ENCODE assay signal across 16 mouse cellular contexts in genomic region chr11:115463397-115463796, GRCm38 (mm10). TPM values are rescaled to one million over a fixed set of nuclear protein-coding genes. Genes with fewer than 3 reads are reported as not detected.
DNase-seq lines count a peak whose midpoint lies in the region; ATAC-seq and TF ChIP-seq lines count a peak whose summit lies in the region.
"Had no signal": no experiment of that assay in that cellular context is flagged by ENCODE, and none has a peak within 500 bp of the region (broad histone marks: within the 10 kb centered on the region; RNA-seq: fewer than 3 reads in every experiment).

No protein-coding gene starts in this region.

- 42% methylated on average over 11 of the region's 11 CpGs for WGBS in heart, embryonic 16.5 days
- WGBS in cerebellum, adult 2 months, result 81% methylated on average over 11 of the region's 11 CpGs

- H3K9ac ChIP-seq in heart, embryonic 16.5 days (ENCODE audit: low read length), result no peak overlapping the region
- H3K9ac ChIP-seq: embryonic facial prominence, embryonic 12.5 days; forebrain, embryonic 15.5 days had no signal

- no peaks in the 10 kb centered on the region for H3K27me3 ChIP-seq in heart, embryonic 16.5 days (ENCODE audit: control insufficient read depth, insufficient read depth, low read length)
- no peaks in the 10 kb centered on the region for H3K27me3 ChIP-seq in cerebellum, adult 2 months (ENCODE audit: control insufficient read depth, insufficient read depth, low read length)
- H3K27me3 ChIP-seq: embryonic facial prominence, embryonic 12.5 days; forebrain, embryonic 15.5 days had no signal

- H3K4me2 ChIP-seq in heart, embryonic 16.5 days (ENCODE audit: low read depth, low read length), result peak overlapping the region; percentile 16; the same call in 1 of the 2 replicates
- H3K4me2 ChIP-seq: embryonic facial prominence, embryonic 12.5 days; forebrain, embryonic 15.5 days had no signal

- H3K4me3 ChIP-seq in heart, embryonic 16.5 days (ENCODE audit: low read length), result peak overlapping the region; percentile 28
- H3K4me3 ChIP-seq in cerebellum, adult 2 months (replicated peaks; ENCODE audit: insufficient read depth, low read depth, low read length), result no peak overlapping the region
- H3K4me3 ChIP-seq: embryonic facial prominence, embryonic 12.5 days; forebrain, embryonic 15.5 days had no signal

- no peaks in the 10 kb centered on the region for H3K9me3 ChIP-seq in heart, embryonic 16.5 days (replicated peaks; ENCODE audit: control insufficient read depth, low read length)
- H3K9me3 ChIP-seq: embryonic facial prominence, embryonic 12.5 days; forebrain, embryonic 15.5 days had no signal

- DNase-seq in heart, adult 8-10 months (ENCODE audit: low spot score), result no peak
- DNase-seq in kidney, postnatal 14 days, result peak; percentile 55
- DNase-seq in thymus, postnatal 14 days, result peak; percentile 77
- DNase-seq in cerebellum, adult 2 months, result no peak
- DNase-seq in lung, postnatal 36 days, result no peak
- DNase-seq in embryo, embryonic 9.5 days (ENCODE audit: extremely low spot score), result no peak
- DNase-seq: cerebellum, adult 11-12 months; heart, adult 11 months; lung, adult 18-20 months had no signal

- peaks cover 3% of the 10 kb centered on the region; the same call in 1 of the 2 replicates for H3K4me1 ChIP-seq in heart, embryonic 16.5 days (ENCODE audit: control insufficient read depth, insufficient read depth, low read length)
- peaks cover 9% of the 10 kb centered on the region; the same call in 1 of the 2 replicates for H3K4me1 ChIP-seq in cerebellum, adult 2 months (ENCODE audit: control insufficient read depth, insufficient read depth, low read length)
- H3K4me1 ChIP-seq: forebrain, embryonic 15.5 days had no signal

- H3K36me3 ChIP-seq in heart, embryonic 16.5 days (ENCODE audit: control insufficient read depth, insufficient read depth), result no peaks in the 10 kb centered on the region
- H3K36me3 ChIP-seq: embryonic facial prominence, embryonic 12.5 days; forebrain, embryonic 15.5 days had no signal

- no peak for TF ChIP-seq CTCF in cerebellum, adult 2 months (IDR thresholded peaks at IDR 0.05; ENCODE audit: borderline replicate concordance, insufficient read depth, low read depth, low read length)

- H3K27ac ChIP-seq in heart, embryonic 16.5 days (ENCODE audit: low read length), result peak overlapping the region; percentile 65; the same call in 1 of the 2 replicates
- no peak overlapping the region for H3K27ac ChIP-seq in cerebellum, adult 2 months (ENCODE audit: insufficient read depth, low read length)
- H3K27ac ChIP-seq: embryonic facial prominence, embryonic 12.5 days; forebrain, embryonic 15.5 days had no signal

- no peak for TF ChIP-seq POLR2A in cerebellum, adult 2 months (IDR thresholded peaks at IDR 0.05; ENCODE audit: borderline replicate concordance, insufficient read depth, low read length)

- 0 out of 2 replicates have a peak, but pooled peaks have one; percentile 12 for ATAC-seq in heart, embryonic 16.5 days (replicated peaks; ENCODE audit: extremely low read depth, insufficient read depth, low FRiP score)
- ATAC-seq in inflammation-experienced regulatory T-cells, adult 6 months, result peak; percentile 77
- ATAC-seq: forebrain, embryonic 15.5 days; hindbrain, embryonic 16.5 days had no signal

RNA-seq across cellular contexts. Expression of gene Slc16a5, which starts 1.1 kb away (rescaled TPM):
- polyA plus RNA-seq in heart, embryonic 16.5 days (2015; fragmentation: Nextera tagmentation; extraction: Ambion mirVana), result 4.1 and 12.9 TPM in 2 replicates
- total RNA-seq in heart, adult 8-10 months (2022), result not detected
- polyA plus RNA-seq in inflammation-experienced regulatory T-cells, adult 6 months (2017; shearing (Covaris generic)), result 1 to 10 TPM; 1.1 to 3.5 (median 2.8) TPM
- 0.08 and 0.25 TPM in 2 replicates for polyA plus RNA-seq in cerebellum, adult 2 months (2012; rRNA removed)
- total RNA-seq: left cerebral cortex, adult 8-10 months; midbrain, postnatal 0 days had no signal
- polyA plus RNA-seq: forebrain, embryonic 15.5 days had no signal

RNA-seq across cellular contexts. Expression of gene Armc7, which starts 12.1 kb away (rescaled TPM):
- polyA plus RNA-seq in heart, embryonic 16.5 days (2015; fragmentation: Nextera tagmentation; extraction: Ambion mirVana), result 5.4 and 6.2 TPM in 2 replicates
- total RNA-seq in heart, adult 8-10 months (2022), result 1 to 10 TPM; 1.2 to 2.2 (median 1.9) TPM
- polyA plus RNA-seq in inflammation-experienced regulatory T-cells, adult 6 months (2017; shearing (Covaris generic)), result 10 to 100 TPM; 68.2 to 95.6 (median 70.3) TPM
- polyA plus RNA-seq in cerebellum, adult 2 months (2012; rRNA removed), result 7.3 and 8.5 TPM in 2 replicates

RNA-seq across cellular contexts. Expression of gene Trim80, which starts 23.1 kb away (rescaled TPM):
- 0.12 and 0.14 TPM in 2 replicates for polyA plus RNA-seq in heart, embryonic 16.5 days (2015; fragmentation: Nextera tagmentation; extraction: Ambion mirVana)
- total RNA-seq in heart, adult 8-10 months (2022), result under 1 TPM in 1 of 4 experiments, not detected in 3; 0.16 TPM
- polyA plus RNA-seq in inflammation-experienced regulatory T-cells, adult 6 months (2017; shearing (Covaris generic)), result not detected
- polyA plus RNA-seq in cerebellum, adult 2 months (2012; rRNA removed), result 0.15 and 0.25 TPM in 2 replicates
- polyA plus RNA-seq: embryonic facial prominence, embryonic 12.5 days; forebrain, embryonic 15.5 days; midbrain, postnatal 0 days had no signal

RNA-seq across cellular contexts. Expression of gene Nt5c, which starts 28.3 kb away (rescaled TPM):
- polyA plus RNA-seq in heart, embryonic 16.5 days (2015; fragmentation: Nextera tagmentation; extraction: Ambion mirVana), result 60.1 and 64.9 TPM in 2 replicates
- total RNA-seq in heart, adult 8-10 months (2022), result 10 to 100 TPM in 2 of 4 experiments, 1 to 10 TPM in 2; 8.7 to 14.9 (median 10.1) TPM
- 100 to 1,000 TPM; 242 to 269 (median 245) TPM for polyA plus RNA-seq in inflammation-experienced regulatory T-cells, adult 6 months (2017; shearing (Covaris generic))
- 98.2 and 102 TPM in 2 replicates for polyA plus RNA-seq in cerebellum, adult 2 months (2012; rRNA removed)

RNA-seq across cellular contexts. Expression of gene Kctd2, which starts 43.5 kb away (rescaled TPM):
- polyA plus RNA-seq in heart, embryonic 16.5 days (2015; fragmentation: Nextera tagmentation; extraction: Ambion mirVana), result 3.9 and 12.6 TPM in 2 replicates
- total RNA-seq in heart, adult 8-10 months (2022), result 10 to 100 TPM; 29.3 to 34.0 (median 29.7) TPM
- 10 to 100 TPM in 2 of 3 experiments, 1 to 10 TPM in 1; 5.6 to 15.7 (median 14.9) TPM for polyA plus RNA-seq in inflammation-experienced regulatory T-cells, adult 6 months (2017; shearing (Covaris generic))
- 93.6 and 98.0 TPM in 2 replicates for polyA plus RNA-seq in cerebellum, adult 2 months (2012; rRNA removed)

Comparison
In these comparisons a context has a peak if more than half of its experiments do, and no peak if none do; other contexts are left out.
1. DNase-seq: peak in kidney, postnatal 14 days (single experiment) and thymus, postnatal 14 days (single experiment); none in heart, adult 8-10 months (single experiment), cerebellum, adult 2 months (0 of 2), lung, postnatal 36 days (single experiment) and embryo, embryonic 9.5 days (single experiment).